Mouse (Mus musculus) layer of hippocampus, adult 2 months (tissue): ENCODE measurements at regions not wholly inside any gene's neighbourhood (a gene's known extent, or its start where the extent isn't known, plus 50 kb on each side); places are given as distances from the start of the nearest gene placed in this dataset.

Experiments
- DNase-seq, 2 experiments: peaks; one replicate each; pipeline ENCODE4 v3.0.0; 2022; ENCODE audit warnings: low spot score in 2 of 2
- H3K27ac ChIP-seq: fragments of 200-600 bp; 2 replicates; pipeline ENCODE4 v1.8.1; 2022
- H3K4me3 ChIP-seq: fragments of 200-600 bp; 2 replicates; pipeline ENCODE4 v1.8.1; 2022; ENCODE audit warnings: mild to moderate bottlenecking
- CTCF ChIP-seq: fragments of 200-600 bp; conservative IDR thresholded peaks from 2 replicates; pipeline ENCODE4 v1.8.1; 2022; ENCODE audit warnings: antibody characterized with exemption, mild to moderate bottlenecking, moderate library complexity

GRCm38 (mm10) chr4:75130757-75131156 is 147.3 kb downstream of the Dmac1 start:
- TF ChIP-seq CTCF: no peak
- DNase-seq: no peak
- no peak overlapping the region for H3K4me3 ChIP-seq
- H3K27ac ChIP-seq: no peak overlapping the region

- no peak for DNase-seq
- no peak overlapping the region for H3K4me3 ChIP-seq
- no peak overlapping the region for H3K27ac ChIP-seq
- TF ChIP-seq CTCF: no peak
Observed at GRCm38 (mm10) chr4:75115887-75116286, 162.2 kb downstream of the Dmac1 start.

GRCm38 (mm10) chr4:75115346-75115745 is 162.8 kb downstream of the Dmac1 start:
- Histone ChIP-seq H3K27ac (no peak overlapping the region), H3K4me3 (no peak overlapping the region)
- TF ChIP-seq CTCF: no peak
- no peak for DNase-seq

- no peak for TF ChIP-seq CTCF
Observed at GRCm38 (mm10) chr4:75065782-75066181, 212.3 kb downstream of the Dmac1 start.

GRCm38 (mm10) chr4:75063275-75063674 is 214.8 kb downstream of the Dmac1 start:
- peak; percentile 81 for TF ChIP-seq CTCF
- no peak for DNase-seq
- no peak overlapping the region for H3K27ac ChIP-seq
- no peak overlapping the region for H3K4me3 ChIP-seq

More at GRCm38 (mm10) chr4:75065782-75066181, 212.3 kb downstream of the Dmac1 start:
- DNase-seq: no peak
- Histone ChIP-seq H3K27ac (no peak overlapping the region), H3K4me3 (no peak overlapping the region)

- no peak for DNase-seq
Observed at GRCm38 (mm10) chr4:75043510-75043909, 234.6 kb downstream of the Dmac1 start.

GRCm38 (mm10) chr4:75042640-75043039 is 235.5 kb downstream of the Dmac1 start:
- H3K4me3 ChIP-seq: no peak overlapping the region
- DNase-seq: no peak
- no peak overlapping the region for H3K27ac ChIP-seq
- no peak for TF ChIP-seq CTCF

More at GRCm38 (mm10) chr4:75043510-75043909, 234.6 kb downstream of the Dmac1 start:
- no peak for TF ChIP-seq CTCF
- H3K27ac ChIP-seq: no peak overlapping the region
- H3K4me3 ChIP-seq: no peak overlapping the region

- no peak for TF ChIP-seq CTCF
- Histone ChIP-seq H3K27ac (no peak overlapping the region), H3K4me3 (no peak overlapping the region)
- DNase-seq: no peak
Observed at GRCm38 (mm10) chr4:75041930-75042579, 236.1 kb downstream of the Dmac1 start.
